Mouse (Mus musculus) neural tube, embryonic 14.5 days (tissue): Measurements from ENCODE around the gene Prss58. TPM values are rescaled to one million over a fixed set of nuclear protein-coding genes. Genes with fewer than 3 reads are reported as not detected.

Source experiments
- ATAC-seq: fragments of 200-750 bp; cut with Nextera tagmentation; 2 replicates; pipeline ENCODE4 v1.8.0; 2017; ENCODE audit warnings: low read depth, mild to moderate bottlenecking, moderate TSS enrichment, moderate library complexity
- H3K27ac ChIP-seq: fragments of 300-500 bp; sonication (generic); 2 replicates; pipeline ENCODE4 v1.5.1; 2014; ENCODE audit warnings: low read depth, mild to moderate bottlenecking, control low read depth, low read length, moderate library complexity, mixed read lengths
- H3K27me3 ChIP-seq: fragments of 300-500 bp; sonication (generic); 2 replicates; pipeline ENCODE4 v1.6.1; 2014; ENCODE audit warnings: low read length; ENCODE audit not compliant: control insufficient read depth, insufficient read depth
- H3K36me3 ChIP-seq: fragments of 300-500 bp; sonication (generic); 2 replicates; pipeline ENCODE4 v1.6.1; 2014; ENCODE audit warnings: low read length, mixed read lengths; ENCODE audit not compliant: control insufficient read depth, insufficient read depth
- H3K4me1 ChIP-seq: fragments of 300-500 bp; sonication (generic); 2 replicates; pipeline ENCODE4 v1.6.1; 2014; ENCODE audit warnings: low read length; ENCODE audit not compliant: control insufficient read depth, insufficient read depth
- H3K4me2 ChIP-seq: fragments of 300-500 bp; sonication (generic); 2 replicates; pipeline ENCODE4 v1.6.1; 2014; ENCODE audit warnings: mild to moderate bottlenecking, low read depth, low read length, control low read depth
- H3K4me3 ChIP-seq: fragments of 300-500 bp; sonication (generic); 2 replicates; pipeline ENCODE4 v1.5.1; 2014; ENCODE audit warnings: low read depth, low read length, control low read depth, mixed read lengths
- H3K9ac ChIP-seq: fragments of 300-500 bp; sonication (generic); replicated peaks from 2 replicates; pipeline ENCODE4 v1.6.1; 2014; ENCODE audit warnings: low read depth, mild to moderate bottlenecking, control low read depth, low read length, mixed read lengths
- H3K9me3 ChIP-seq: fragments of 300-500 bp; sonication (generic); 2 replicates; pipeline ENCODE4 v1.6.1; 2016; ENCODE audit warnings: low read length; ENCODE audit not compliant: control insufficient read depth
- WGBS: fragments of 180-500 bp; shearing (Covaris S2); extraction: QIAGEN DNeasy Blood & Tissue Kit; methylation state at CpG from one replicate; pipeline ENCODE4 v1.1.7; 2014; 5-methylcytosine and 5-hydroxymethylcytosine counted together
- polyA plus RNA-seq: library from polyadenylated mRNA; unstranded; fragments of >200 nt; fragmentation: Nextera tagmentation; extraction: Ambion mirVana; gene quantifications from 2 replicates; pipeline ENCODE4 v1.2.1, GENCODE M21; 2014

The Prss58 gene
- not detected in 2 replicates for polyA plus RNA-seq

DNA sequence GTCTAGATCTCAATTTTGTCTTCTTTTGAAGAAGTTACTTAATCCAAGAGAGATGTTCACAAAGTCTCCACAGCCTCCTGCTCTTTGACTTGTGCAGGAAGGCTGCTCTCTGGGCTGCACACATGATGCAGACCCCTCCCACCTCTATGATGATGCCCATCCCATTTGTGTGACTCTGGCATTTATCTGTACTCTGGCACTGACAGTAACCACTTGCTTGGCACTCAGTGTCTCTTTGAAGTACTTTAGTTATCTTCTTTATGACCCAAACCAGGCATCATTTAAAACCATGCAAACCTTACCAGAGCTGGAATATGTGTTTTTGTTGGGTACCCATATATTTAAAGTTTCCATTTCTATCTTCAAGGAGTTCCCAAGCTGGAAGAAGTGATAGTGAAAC, at the start of gene Prss58:
Gene Prss58, minus strand, starts transcription at position 101 of the 400 bp plus-strand sequence.
- no peak for ATAC-seq
- Histone ChIP-seq H3K9me3 (no peaks in the 10 kb centered on the region), H3K27ac (no peak within 1 kb of the TSS), H3K9ac (no peak within 1 kb of the TSS), H3K4me3 (no peak within 1 kb of the TSS), H3K4me2 (no peak within 1 kb of the TSS), H3K27me3 (no peaks in the 10 kb centered on the region), H3K4me1 (no peaks in the 10 kb centered on the region), H3K36me3 (no peaks in the 10 kb centered on the region)

DNA sequence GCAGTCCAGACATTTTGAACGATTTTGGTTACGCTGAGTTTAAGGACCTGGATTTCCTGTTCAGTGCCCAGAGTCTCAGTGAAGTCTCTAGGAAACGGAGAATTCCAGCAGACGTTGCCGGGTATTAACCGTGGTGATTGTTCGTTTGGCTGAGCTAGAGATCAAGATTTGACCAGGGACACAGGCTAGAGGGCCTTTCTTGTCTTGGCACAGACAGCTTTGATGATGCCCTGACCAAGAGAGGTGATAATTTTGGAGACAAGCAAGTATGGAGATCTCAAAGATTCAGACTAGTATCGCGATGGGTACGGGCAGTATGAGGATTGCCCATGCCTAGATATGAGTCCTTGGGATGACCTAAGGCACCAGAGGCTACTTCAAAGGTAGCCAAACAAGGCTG, 40.3 kb upstream of the Prss58 start, which contains the start of gene 1700074P13Rik:
Gene 1700074P13Rik, minus strand, starts transcription at position 101 of the 400 bp plus-strand sequence.
- 95% methylated on average over 10 of the region's 10 CpGs for WGBS
- Histone ChIP-seq H3K4me3 (no peak within 1 kb of the TSS), H3K9me3 (no peaks in the 10 kb centered on the region), H3K36me3 (no peaks in the 10 kb centered on the region), H3K27ac (no peak within 1 kb of the TSS), H3K9ac (no peak within 1 kb of the TSS), H3K4me1 (no peaks in the 10 kb centered on the region), H3K27me3 (no peaks in the 10 kb centered on the region), H3K4me2 (no peak within 1 kb of the TSS)
- no peak for ATAC-seq

DNA sequence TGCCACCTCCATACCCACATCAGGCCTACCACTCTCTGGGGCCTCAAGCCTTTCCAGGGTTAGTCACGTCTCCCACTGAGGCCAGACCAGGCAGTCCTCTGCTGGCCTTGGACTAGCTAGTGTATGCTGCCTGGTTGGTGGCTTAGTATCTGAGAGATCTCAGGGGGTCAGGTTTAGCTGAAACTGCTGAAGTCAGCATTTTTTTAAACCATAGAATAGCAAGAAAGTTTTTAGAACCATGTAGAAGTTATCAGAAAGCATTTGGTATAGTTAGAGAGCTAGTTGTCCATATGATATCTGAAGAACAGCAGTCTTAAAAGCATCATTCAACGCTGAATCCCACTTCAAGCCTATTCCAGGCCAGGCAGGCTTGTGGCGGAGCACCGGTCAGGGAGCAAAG, 19.8 kb upstream of the Prss58 start:
- no peak for ATAC-seq
- H3K9me3 ChIP-seq = no peaks in the 10 kb centered on the region
- H3K9ac ChIP-seq = no peak overlapping the region
- no peak overlapping the region for H3K4me2 ChIP-seq
- H3K27me3 ChIP-seq = no peaks in the 10 kb centered on the region
- no peaks in the 10 kb centered on the region for H3K36me3 ChIP-seq
- no peak overlapping the region for H3K27ac ChIP-seq
- no peaks in the 10 kb centered on the region for H3K4me1 ChIP-seq
- WGBS = 86% methylated on average over 4 of the region's 4 CpGs
- H3K4me3 ChIP-seq = no peak overlapping the region

GRCm38 (mm10) chr6:40894716-40895115, 5.5 kb downstream of the Prss58 start:
- Histone ChIP-seq H3K27me3 (no peaks in the 10 kb centered on the region), H3K4me1 (no peaks in the 10 kb centered on the region), H3K4me3 (no peak overlapping the region), H3K36me3 (no peaks in the 10 kb centered on the region), H3K9ac (no peak overlapping the region), H3K9me3 (no peaks in the 10 kb centered on the region), H3K4me2 (no peak overlapping the region), H3K27ac (no peak overlapping the region)
- 87% methylated on average over 1 of the region's 1 CpGs for WGBS
- no peak for ATAC-seq

DNA sequence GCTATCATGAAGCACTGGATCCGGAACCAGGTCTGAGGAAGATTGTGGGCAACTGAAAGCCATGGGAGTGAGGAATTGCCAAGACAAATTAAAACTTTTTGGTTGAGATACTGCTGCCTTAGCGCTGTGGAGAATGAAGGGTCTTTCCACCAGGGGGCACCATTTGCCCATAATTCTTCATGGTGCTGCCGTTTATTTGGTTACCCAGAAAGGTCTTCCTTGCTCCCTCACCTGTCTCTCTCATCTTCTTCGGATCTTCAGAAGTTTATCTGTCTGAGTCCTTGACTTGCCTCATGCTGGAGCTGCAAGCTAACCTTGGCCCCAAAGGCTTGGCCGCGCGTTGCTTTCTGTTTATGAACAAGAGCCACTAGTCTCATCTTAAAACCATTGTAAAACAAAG, 6.6 kb downstream of the Prss58 start:
- no peaks in the 10 kb centered on the region for H3K4me1 ChIP-seq
- WGBS = 43% methylated on average over 7 of the region's 7 CpGs

DNA sequence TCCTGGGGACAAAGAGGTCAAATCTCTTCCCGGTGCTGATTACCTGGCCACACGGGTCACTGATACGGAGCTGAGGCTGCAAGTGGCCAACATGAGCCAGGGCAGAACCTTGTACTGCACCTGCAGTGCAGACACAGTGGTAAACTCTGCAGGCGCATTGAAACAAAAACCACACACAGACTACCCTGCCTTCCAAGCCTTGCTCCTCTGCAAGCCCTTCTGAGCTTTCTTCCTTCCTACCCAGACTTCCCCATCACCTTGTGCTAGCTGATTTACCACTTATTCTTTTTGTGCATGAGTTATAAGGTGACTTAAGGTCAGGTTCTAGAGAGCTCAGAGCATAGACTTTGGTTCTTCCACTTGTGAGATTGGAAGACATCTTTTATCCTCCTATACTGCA, 8.4 kb downstream of the Prss58 start:
- Histone ChIP-seq H3K27me3 (no peaks in the 10 kb centered on the region), H3K36me3 (no peaks in the 10 kb centered on the region), H3K27ac (no peak overlapping the region), H3K4me2 (no peak overlapping the region), H3K4me1 (no peaks in the 10 kb centered on the region), H3K9ac (no peak overlapping the region), H3K4me3 (no peak overlapping the region), H3K9me3 (no peaks in the 10 kb centered on the region)
- 92% methylated on average over 4 of the region's 4 CpGs for WGBS
- no peak for ATAC-seq

More for the DNA sequence above, 6.6 kb downstream of the Prss58 start:
- no peaks in the 10 kb centered on the region for H3K27me3 ChIP-seq
- no peaks in the 10 kb centered on the region for H3K9me3 ChIP-seq
- H3K4me2 ChIP-seq = no peak overlapping the region
- H3K9ac ChIP-seq = no peak overlapping the region
- no peak overlapping the region for H3K4me3 ChIP-seq
- no peak for ATAC-seq
- no peak overlapping the region for H3K27ac ChIP-seq
- no peaks in the 10 kb centered on the region for H3K36me3 ChIP-seq

DNA sequence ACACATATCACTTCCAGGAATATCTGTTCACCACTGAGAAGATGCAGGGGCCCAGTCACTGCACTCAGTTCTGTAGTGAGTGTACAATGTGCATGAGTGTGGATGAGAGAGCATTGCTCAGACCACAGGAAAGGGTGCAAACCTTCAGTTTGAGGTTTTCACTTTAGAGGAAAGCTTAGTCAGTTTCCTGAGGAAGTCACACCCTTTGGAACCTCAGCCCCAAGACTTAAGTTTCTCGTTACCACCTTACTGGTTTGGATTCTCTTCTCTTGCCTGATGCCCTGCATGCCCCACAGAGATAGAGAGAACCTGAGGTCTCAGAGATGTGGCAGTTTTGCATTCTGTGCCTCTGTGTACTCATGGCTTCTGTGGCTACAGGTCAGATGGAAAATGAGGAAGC, 9.2 kb downstream of the Prss58 start:
- no peak overlapping the region for H3K9ac ChIP-seq
- H3K27ac ChIP-seq = no peak overlapping the region
- no peak overlapping the region for H3K4me3 ChIP-seq
- no peaks in the 10 kb centered on the region for H3K9me3 ChIP-seq
- H3K27me3 ChIP-seq = no peaks in the 10 kb centered on the region
- no peak overlapping the region for H3K4me2 ChIP-seq
- 89% methylated on average over 1 of the region's 1 CpGs for WGBS
- ATAC-seq = no peak
- no peaks in the 10 kb centered on the region for H3K4me1 ChIP-seq
- H3K36me3 ChIP-seq = no peaks in the 10 kb centered on the region

DNA sequence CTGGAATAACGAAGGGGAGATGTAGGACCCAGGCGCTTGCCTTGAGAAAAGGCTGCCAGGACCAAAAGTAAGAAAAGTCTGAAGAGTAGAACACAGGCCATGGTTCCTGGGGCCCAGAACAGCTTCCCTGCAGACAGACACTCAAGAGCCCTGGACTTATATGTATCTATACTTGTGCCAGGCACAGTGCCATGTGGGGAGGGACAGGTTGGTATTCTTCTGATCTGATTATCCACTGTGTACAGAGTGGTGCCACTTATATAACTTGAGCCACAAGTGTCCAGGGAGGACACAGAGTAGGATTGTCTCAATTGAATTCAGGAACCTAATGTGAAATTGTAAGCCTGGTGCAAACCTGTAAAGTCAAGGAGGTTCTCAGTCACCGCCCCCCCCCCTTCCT, 12.8 kb downstream of the Prss58 start, which contains the start of gene Moxd2:
Gene Moxd2, minus strand, starts transcription at position 101 of the 400 bp plus-strand sequence.
- Histone ChIP-seq H3K4me2 (no peak within 1 kb of the TSS), H3K36me3 (no peaks in the 10 kb centered on the region), H3K4me3 (no peak within 1 kb of the TSS), H3K27ac (no peak within 1 kb of the TSS), H3K4me1 (no peaks in the 10 kb centered on the region), H3K27me3 (no peaks in the 10 kb centered on the region), H3K9me3 (no peaks in the 10 kb centered on the region), H3K9ac (no peak within 1 kb of the TSS)
- ATAC-seq = no peak
- WGBS = 93% methylated on average over 3 of the region's 3 CpGs

DNA sequence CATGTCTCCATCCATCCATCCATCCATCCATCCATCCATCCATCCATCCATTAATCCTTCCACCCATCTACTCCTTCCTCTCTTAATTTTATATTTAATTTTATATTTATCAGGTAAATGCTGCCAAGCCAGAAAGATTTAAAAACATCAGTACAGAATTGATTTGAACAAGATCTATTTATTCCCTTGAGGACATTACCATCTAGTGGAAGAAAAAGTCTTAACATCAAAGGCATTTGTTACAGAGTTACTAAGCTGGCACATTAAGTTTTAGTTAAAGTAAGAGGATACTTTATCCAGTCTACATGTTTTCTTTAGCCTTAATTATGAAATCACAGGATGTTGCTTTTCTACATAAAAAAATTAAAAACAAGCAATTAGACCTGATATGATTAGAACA, 54.9 kb downstream of the Prss58 start:
- no peak overlapping the region for H3K4me2 ChIP-seq
- no peaks in the 10 kb centered on the region for H3K4me1 ChIP-seq
- H3K36me3 ChIP-seq = no peaks in the 10 kb centered on the region
- no peaks in the 10 kb centered on the region for H3K27me3 ChIP-seq
- no peak overlapping the region for H3K27ac ChIP-seq
- H3K4me3 ChIP-seq = no peak overlapping the region
- no peak overlapping the region for H3K9ac ChIP-seq
- H3K9me3 ChIP-seq = no peaks in the 10 kb centered on the region
- ATAC-seq = no peak
